Mouse (Mus musculus): Measurements from ENCODE around the gene Ell. TPM values are rescaled to one million over a fixed set of nuclear protein-coding genes. Genes with fewer than 3 reads are reported as not detected.

Gene Ell
- polyA plus RNA-seq, 1 experiment from 2014 or later: 33.9 TPM

GRCm38 (mm10) chr8:70502540-70502939, 36.7 kb upstream of the Ell start:
- peaks cover 4% of the 10 kb centered on the region; the same call in 1 of the 2 replicates for H3K79me2 ChIP-seq (ENCODE audit: inconsistent target)
- no peak overlapping the region for H3K27ac ChIP-seq
- no peak overlapping the region for H3K4me3 ChIP-seq (ENCODE audit: inconsistent target)
- peaks cover 2% of the 10 kb centered on the region; the same call in 1 of the 2 replicates for H3K36me3 ChIP-seq (ENCODE audit: inconsistent target)
- WGBS (ENCODE audit: missing documents): 67% methylated on average over 12 of the region's 12 CpGs

GRCm38 (mm10) chr8:70503062-70503750, 36.1 kb upstream of the Ell start:
- WGBS (ENCODE audit: missing documents): 19% methylated on average over 40 of the region's 46 CpGs

GRCm38 (mm10) chr8:70504291-70504716, 35.0 kb upstream of the Ell start:
- H3K27ac ChIP-seq: no peak overlapping the region
- no peak overlapping the region for H3K4me3 ChIP-seq (ENCODE audit: inconsistent target)
- peaks cover 18% of the 10 kb centered on the region for H3K79me2 ChIP-seq (ENCODE audit: inconsistent target)
- WGBS (ENCODE audit: missing documents): 95% methylated on average over 16 of the region's 16 CpGs
- peaks cover 7% of the 10 kb centered on the region; the same call in 1 of the 2 replicates for H3K36me3 ChIP-seq (ENCODE audit: inconsistent target)

More at GRCm38 (mm10) chr8:70503062-70503750, 36.1 kb upstream of the Ell start:
- H3K27ac ChIP-seq: no peak overlapping the region
- H3K79me2 ChIP-seq (ENCODE audit: inconsistent target): peaks cover 7% of the 10 kb centered on the region; the same call in 1 of the 2 replicates
- H3K36me3 ChIP-seq (ENCODE audit: inconsistent target): peaks cover 7% of the 10 kb centered on the region; the same call in 1 of the 2 replicates
- H3K4me3 ChIP-seq (ENCODE audit: inconsistent target): no peak overlapping the region

GRCm38 (mm10) chr8:70504851-70505250, 34.4 kb upstream of the Ell start:
- 89% methylated on average over 3 of the region's 3 CpGs for WGBS (ENCODE audit: missing documents)
- Histone ChIP-seq H3K27ac (no peak overlapping the region), H3K79me2 (ENCODE audit: inconsistent target) (peaks cover 24% of the 10 kb centered on the region), H3K4me3 (ENCODE audit: inconsistent target) (no peak overlapping the region), H3K36me3 (ENCODE audit: inconsistent target) (peaks cover 7% of the 10 kb centered on the region; the same call in 1 of the 2 replicates)

- Histone ChIP-seq H3K4me3 (ENCODE audit: inconsistent target) (peak overlapping the region; percentile 63), H3K27ac (peak overlapping the region; percentile 29), H3K36me3 (ENCODE audit: inconsistent target) (peaks cover 7% of the 10 kb centered on the region; the same call in 1 of the 2 replicates), H3K79me2 (ENCODE audit: inconsistent target) (peaks cover 27% of the 10 kb centered on the region)
- 48% methylated on average over 27 of the region's 32 CpGs for WGBS (ENCODE audit: missing documents)
Observed at GRCm38 (mm10) chr8:70505698-70506327, 33.4 kb upstream of the Ell start.

GRCm38 (mm10) chr8:70506328-70507026, 32.8 kb upstream of the Ell start, which contains the start of gene Rex1bd:
Gene Rex1bd, minus strand, starts transcription at chr8:70506752.
- peak within 1 kb of the TSS; percentile 63 for H3K4me3 ChIP-seq (ENCODE audit: inconsistent target)
- H3K79me2 ChIP-seq (ENCODE audit: inconsistent target): peaks cover 33% of the 10 kb centered on the region
- H3K36me3 ChIP-seq (ENCODE audit: inconsistent target): peaks cover 7% of the 10 kb centered on the region; the same call in 1 of the 2 replicates
- 9% methylated on average over 27 of the region's 40 CpGs for WGBS (ENCODE audit: missing documents)
- H3K27ac ChIP-seq: peak within 1 kb of the TSS; percentile 29

GRCm38 (mm10) chr8:70507027-70507393, 32.2 kb upstream of the Ell start:
- H3K4me3 ChIP-seq (ENCODE audit: inconsistent target): no peak overlapping the region

GRCm38 (mm10) chr8:70509281-70509952, 29.8 kb upstream of the Ell start:
- Histone ChIP-seq H3K36me3 (ENCODE audit: inconsistent target) (peaks cover 23% of the 10 kb centered on the region), H3K27ac (peak overlapping the region; percentile 58), H3K4me3 (ENCODE audit: inconsistent target) (peak overlapping the region; percentile 93), H3K79me2 (ENCODE audit: inconsistent target) (peaks cover 61% of the 10 kb centered on the region)
- 11% methylated on average over 25 of the region's 25 CpGs for WGBS (ENCODE audit: missing documents)

More at GRCm38 (mm10) chr8:70507027-70507393, 32.2 kb upstream of the Ell start:
- peaks cover 7% of the 10 kb centered on the region; the same call in 1 of the 2 replicates for H3K36me3 ChIP-seq (ENCODE audit: inconsistent target)
- H3K27ac ChIP-seq: no peak overlapping the region
- peaks cover 39% of the 10 kb centered on the region for H3K79me2 ChIP-seq (ENCODE audit: inconsistent target)
- 85% methylated on average over 5 of the region's 5 CpGs for WGBS (ENCODE audit: missing documents)

GRCm38 (mm10) chr8:70510228-70510915, 28.9 kb upstream of the Ell start, which contains the start of gene Uba52:
Gene Uba52, minus strand, starts transcription at chr8:70510801.
- H3K36me3 ChIP-seq (ENCODE audit: inconsistent target): peaks cover 30% of the 10 kb centered on the region
- peak within 1 kb of the TSS; percentile 85 for H3K27ac ChIP-seq
- WGBS (ENCODE audit: missing documents): 3% methylated on average over 74 of the region's 74 CpGs
- peak within 1 kb of the TSS; percentile 93 for H3K4me3 ChIP-seq (ENCODE audit: inconsistent target)
- peaks cover 70% of the 10 kb centered on the region for H3K79me2 ChIP-seq (ENCODE audit: inconsistent target)

- 56% methylated on average over 5 of the region's 6 CpGs for WGBS (ENCODE audit: missing documents)
- peaks cover 32% of the 10 kb centered on the region for H3K36me3 ChIP-seq (ENCODE audit: inconsistent target)
Observed at GRCm38 (mm10) chr8:70511174-70511573, 28.1 kb upstream of the Ell start.

GRCm38 (mm10) chr8:70511770-70512169, 27.5 kb upstream of the Ell start:
- peaks cover 80% of the 10 kb centered on the region for H3K79me2 ChIP-seq (ENCODE audit: inconsistent target)
- H3K36me3 ChIP-seq (ENCODE audit: inconsistent target): peaks cover 37% of the 10 kb centered on the region
- 85% methylated on average over 2 of the region's 2 CpGs for WGBS (ENCODE audit: missing documents)
- peak overlapping the region; percentile 85 for H3K27ac ChIP-seq
- no peak overlapping the region for H3K4me3 ChIP-seq (ENCODE audit: inconsistent target)

More at GRCm38 (mm10) chr8:70511174-70511573, 28.1 kb upstream of the Ell start:
- Histone ChIP-seq H3K79me2 (ENCODE audit: inconsistent target) (peaks cover 75% of the 10 kb centered on the region), H3K4me3 (ENCODE audit: inconsistent target) (peak overlapping the region; percentile 75), H3K27ac (peak overlapping the region; percentile 85)

GRCm38 (mm10) chr8:70512253-70512903, 26.9 kb upstream of the Ell start:
- Histone ChIP-seq H3K4me3 (ENCODE audit: inconsistent target) (no peak overlapping the region), H3K79me2 (ENCODE audit: inconsistent target) (peaks cover 80% of the 10 kb centered on the region), H3K36me3 (ENCODE audit: inconsistent target) (peaks cover 38% of the 10 kb centered on the region), H3K27ac (peak overlapping the region; percentile 85)
- 62% methylated on average over 10 of the region's 11 CpGs for WGBS (ENCODE audit: missing documents)

GRCm38 (mm10) chr8:70513441-70513840, 25.8 kb upstream of the Ell start:
- WGBS (ENCODE audit: missing documents): 21% methylated on average over 2 of the region's 2 CpGs
- Histone ChIP-seq H3K27ac (no peak overlapping the region), H3K79me2 (ENCODE audit: inconsistent target) (peaks cover 73% of the 10 kb centered on the region), H3K36me3 (ENCODE audit: inconsistent target) (peaks cover 42% of the 10 kb centered on the region), H3K4me3 (ENCODE audit: inconsistent target) (no peak overlapping the region)
